Mouse (Mus musculus): ENCODE results near the gene Fam104a. TPM values are rescaled to one million over a fixed set of nuclear protein-coding genes. Genes with fewer than 3 reads are reported as not detected.

Fam104a gene
- total and polyA plus RNA-seq, 3 experiments = 14.6 to 57.0 (median 35.3) TPM

DNA sequence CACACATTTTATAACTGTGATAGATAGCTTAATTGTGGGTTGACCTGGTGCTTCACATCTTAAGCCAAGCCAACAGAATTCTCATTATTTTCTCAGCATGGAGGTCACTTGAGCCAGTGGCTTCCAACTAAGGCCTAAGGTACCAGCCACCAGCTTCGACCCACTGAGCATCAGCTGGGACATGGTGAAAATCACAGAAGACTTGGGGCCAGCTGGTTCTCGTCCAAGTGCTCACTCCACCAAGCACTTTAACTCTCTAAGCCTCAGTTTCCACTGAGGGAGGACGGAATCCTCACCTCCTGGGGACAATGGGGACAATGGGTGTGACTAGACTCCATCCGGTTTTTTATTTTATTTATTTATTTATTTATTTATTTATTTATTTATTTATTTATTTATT is 61.9 kb downstream of the Fam104a start:
- dilution Hi-C loops (cut with MboI; ENCODE audit: extremely low pct_ligation_motif_present, extremely low pct_unique_long_range_greater_than_20kb, low sequenced_read_pairs) = no loop called here
- no peaks in the 10 kb centered on the region for H3K9me3 ChIP-seq (replicated peaks; ENCODE audit: low read length)

DNA sequence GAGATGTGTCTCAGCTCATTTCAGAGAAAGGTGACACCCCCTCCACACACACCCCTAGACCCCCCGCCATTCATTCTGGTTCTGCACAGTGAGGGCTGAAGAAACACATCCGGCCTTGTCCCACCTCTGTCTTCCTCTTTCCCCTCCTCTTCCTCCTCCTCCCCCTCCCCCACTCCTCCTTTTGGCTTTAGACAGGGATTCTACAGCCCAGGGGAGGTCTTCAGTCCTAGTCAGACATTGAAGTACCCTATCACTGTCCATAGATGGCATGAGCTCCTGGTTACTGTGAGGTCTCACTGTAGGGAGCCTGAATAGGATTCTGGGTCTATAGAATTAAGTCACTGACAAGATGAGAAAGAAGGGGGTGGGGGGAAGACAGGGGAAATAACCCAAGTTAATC is 63.0 kb downstream of the Fam104a start:
- Histone ChIP-seq H3K36me3 (replicated peaks in 1 of 2; ENCODE audit: control insufficient read depth in 1 of 2, insufficient read depth in 1 of 2, low read length in 1 of 2) (no peaks in the 10 kb centered on the region), H3K9ac (ENCODE audit: insufficient read depth, low read depth) (no peak overlapping the region), H3K27me3 (replicated peaks) (no peaks in the 10 kb centered on the region), H3K4me3 (replicated peaks in 1 of 3; ENCODE audit: low read depth in 2 of 3, low read length in 2 of 3, poor library complexity in 1 of 3) (no peak overlapping the region), H3K27ac (ENCODE audit: insufficient read depth, low read depth) (no peak overlapping the region), H3K9me3 (replicated peaks; ENCODE audit: low read length) (peaks cover 4% of the 10 kb centered on the region), H3K4me1 (ENCODE audit: control insufficient read depth in 1 of 2, insufficient read depth in 2 of 2) (peaks cover 3 to 10% of the 10 kb centered on the region in 2 experiments; a peak in 2 of 4 replicates), H3K79me2 (replicated peaks; ENCODE audit: control insufficient read depth, extremely low read depth, insufficient read depth, poor library complexity, severe bottlenecking) (no peaks in the 10 kb centered on the region), H3K4me2 (ENCODE audit: insufficient read depth, low read depth, poor library complexity, severe bottlenecking) (no peak overlapping the region)
- TF ChIP-seq ZC3H11A (IDR thresholded peaks at IDR 0.05; ENCODE audit: low read depth, low read length) (no peak), JUND (conservative IDR thresholded peaks at IDR 0.05; ENCODE audit: low read depth, low read length) (no peak), MXI1 (IDR thresholded peaks at IDR 0.05; ENCODE audit: low read depth, low read length) (no peak)
- dilution Hi-C loops (cut with MboI; ENCODE audit: extremely low pct_ligation_motif_present, extremely low pct_unique_long_range_greater_than_20kb, low sequenced_read_pairs) = no loop called here
- in situ Hi-C loops (cut with MboI; ENCODE audit: low pct_ligation_motif_present, low pct_unique_long_range_greater_than_20kb, low sequenced_read_pairs) = no loop called here
- DNase-seq (ENCODE audit: extremely low read depth) = no peak

More for the DNA sequence above, 61.9 kb downstream of the Fam104a start:
- no peak overlapping the region for H3K9ac ChIP-seq (ENCODE audit: insufficient read depth, low read depth)
- H3K79me2 ChIP-seq (replicated peaks; ENCODE audit: control insufficient read depth, extremely low read depth, insufficient read depth, poor library complexity, severe bottlenecking) = no peaks in the 10 kb centered on the region
- no peak overlapping the region for H3K27ac ChIP-seq (ENCODE audit: insufficient read depth, low read depth)
- H3K36me3 ChIP-seq (replicated peaks in 1 of 2; ENCODE audit: control insufficient read depth in 1 of 2, insufficient read depth in 1 of 2, low read length in 1 of 2) = no peaks in the 10 kb centered on the region
- no peak for DNase-seq (ENCODE audit: extremely low read depth)
- in situ Hi-C loops (cut with MboI; ENCODE audit: low pct_ligation_motif_present, low pct_unique_long_range_greater_than_20kb, low sequenced_read_pairs) = no loop called here
- H3K4me3 ChIP-seq (replicated peaks in 1 of 3; ENCODE audit: low read depth in 2 of 3, low read length in 2 of 3, poor library complexity in 1 of 3) = no peak overlapping the region
- H3K4me1 ChIP-seq (ENCODE audit: control insufficient read depth in 1 of 2, insufficient read depth in 2 of 2) = peaks cover 3 to 10% of the 10 kb centered on the region in 2 experiments; a peak in 2 of 4 replicates
- no peak overlapping the region for H3K4me2 ChIP-seq (ENCODE audit: insufficient read depth, low read depth, poor library complexity, severe bottlenecking)
- no peaks in the 10 kb centered on the region for H3K27me3 ChIP-seq (replicated peaks)
- TF ChIP-seq CTCF (conservative IDR thresholded peaks at IDR 0.05 in 1 of 2, IDR thresholded peaks at IDR 0.05 in 1 of 2; ENCODE audit: low read depth in 2 of 2, low read length in 2 of 2) (no peak), BHLHE40 (IDR thresholded peaks at IDR 0.05; ENCODE audit: low read depth, low read length) (no peak), IRF4 (IDR thresholded peaks at IDR 0.05; ENCODE audit: low read depth, low read length) (no peak), ETS1 (conservative IDR thresholded peaks at IDR 0.05; ENCODE audit: low read depth, low read length) (no peak), RCOR1 (conservative IDR thresholded peaks at IDR 0.05; ENCODE audit: low read depth, low read length) (no peak), RAD21 (IDR thresholded peaks at IDR 0.05; ENCODE audit: low read depth, low read length) (no peak)

DNA sequence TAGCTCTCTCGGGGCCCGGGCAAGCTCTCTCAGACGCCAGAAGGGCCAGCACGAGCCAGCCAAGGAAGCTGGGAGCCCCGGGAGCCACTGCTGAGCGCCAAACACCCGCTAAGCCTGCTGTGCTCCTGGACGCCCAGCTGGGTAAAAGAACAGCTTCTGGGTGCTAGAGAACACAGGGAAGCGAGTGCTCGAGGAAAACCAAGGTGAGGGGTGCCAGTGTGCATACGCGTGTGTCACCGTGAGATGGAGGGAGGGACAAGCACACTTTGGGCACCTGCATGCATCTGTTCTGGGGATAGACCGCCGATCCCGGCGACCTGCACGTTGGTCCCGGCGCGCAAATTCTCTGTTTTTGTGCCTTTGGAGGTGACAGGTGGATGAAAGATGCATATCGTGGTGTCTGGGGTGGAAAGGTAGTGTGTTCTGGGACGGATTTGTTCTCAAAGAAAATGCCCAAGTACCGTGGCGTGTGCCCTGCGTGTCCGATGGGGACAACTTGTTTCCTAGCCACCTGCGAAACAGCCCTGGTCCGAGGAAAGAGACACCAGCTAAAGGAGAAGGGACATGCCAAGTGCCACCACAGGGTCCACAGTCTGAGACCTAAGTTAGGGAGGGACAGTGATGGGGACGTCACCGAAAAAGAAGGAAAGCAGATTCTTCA is 64.4 kb downstream of the Fam104a start:
- Histone ChIP-seq H3K27me3 (replicated peaks) (no peaks in the 10 kb centered on the region), H3K36me3 (replicated peaks in 1 of 2; ENCODE audit: control insufficient read depth in 1 of 2, insufficient read depth in 1 of 2, low read length in 1 of 2) (no peaks in the 10 kb centered on the region), H3K79me2 (replicated peaks; ENCODE audit: control insufficient read depth, extremely low read depth, insufficient read depth, poor library complexity, severe bottlenecking) (no peaks in the 10 kb centered on the region), H3K4me3 (replicated peaks in 1 of 3; ENCODE audit: low read depth in 2 of 3, low read length in 2 of 3, poor library complexity in 1 of 3) (no peak overlapping the region), H3K9me3 (replicated peaks; ENCODE audit: low read length) (peaks cover 4% of the 10 kb centered on the region), H3K9ac (ENCODE audit: insufficient read depth, low read depth) (no peak overlapping the region), H3K27ac (ENCODE audit: insufficient read depth, low read depth) (no peak overlapping the region), H3K4me1 (ENCODE audit: control insufficient read depth in 1 of 2, insufficient read depth in 2 of 2) (peaks cover 3 to 10% of the 10 kb centered on the region in 2 experiments; a peak in 2 of 4 replicates), H3K4me2 (ENCODE audit: insufficient read depth, low read depth, poor library complexity, severe bottlenecking) (peak overlapping the region; percentile 17; the same call in 1 of the 2 replicates)
- TF ChIP-seq CHD1 (IDR thresholded peaks at IDR 0.05; ENCODE audit: low read depth, low read length) = no peak
- no peak for TF ChIP-seq IRF4 (IDR thresholded peaks at IDR 0.05; ENCODE audit: low read depth, low read length)
- no peak for TF ChIP-seq ZMIZ1 (IDR thresholded peaks at IDR 0.05; ENCODE audit: low read depth, low read length)
- no peak for TF ChIP-seq JUND (conservative IDR thresholded peaks at IDR 0.05; ENCODE audit: low read depth, low read length)
- TF ChIP-seq MAFK (IDR thresholded peaks at IDR 0.05; ENCODE audit: insufficient replicate concordance, low read length) = no peak
- no peak for TF ChIP-seq GABPA (IDR thresholded peaks at IDR 0.05; ENCODE audit: insufficient replicate concordance, low read depth, low read length)
- TF ChIP-seq ZC3H11A (IDR thresholded peaks at IDR 0.05; ENCODE audit: low read depth, low read length) = no peak
- TF ChIP-seq HCFC1 (IDR thresholded peaks at IDR 0.05; ENCODE audit: low read depth, low read length) = no peak
- TF ChIP-seq RAD21 (IDR thresholded peaks at IDR 0.05; ENCODE audit: low read depth, low read length) = no peak
- TF ChIP-seq EP300 (IDR thresholded peaks at IDR 0.05; ENCODE audit: low read length) = no peak
- TF ChIP-seq SMC3 (IDR thresholded peaks at IDR 0.05; ENCODE audit: low read depth, low read length) = no peak
- TF ChIP-seq TCF12 (IDR thresholded peaks at IDR 0.05; ENCODE audit: low read depth, low read length) = no peak
- TF ChIP-seq KAT2A (IDR thresholded peaks at IDR 0.05; ENCODE audit: insufficient replicate concordance, low read length) = no peak
- dilution Hi-C loops (cut with MboI; ENCODE audit: extremely low pct_ligation_motif_present, extremely low pct_unique_long_range_greater_than_20kb, low sequenced_read_pairs) (no loop called here), in situ Hi-C loops (cut with MboI; ENCODE audit: low pct_ligation_motif_present, low pct_unique_long_range_greater_than_20kb, low sequenced_read_pairs) (no loop called here)
- no peak for DNase-seq (ENCODE audit: extremely low read depth)
